Mouse (Mus musculus) brain, embryonic 18.5 days (tissue): Measurements from ENCODE around the gene Calr3.

Experiments
- DNase-seq: peaks from one replicate; pipeline ENCODE4 v3.0.0-alpha.2; 2012; ENCODE audit warnings: low read depth, low spot score

The Calr3 gene

GRCm38 (mm10) chr8:72443338-72443993, at the start of gene Calr3, which contains the start of gene 1700030K09Rik:
Gene Calr3 (minus strand): TSS chr8:72443870.
Gene 1700030K09Rik (plus strand): TSS chr8:72443880.
- peak; percentile 96 for DNase-seq

GRCm38 (mm10) chr8:72493381-72493780, 49.7 kb upstream of the Calr3 start:
- no peak for DNase-seq

- DNase-seq, result peak; percentile 96
Measured at GRCm38 (mm10) chr8:72492622-72493081, 49.0 kb upstream of the Calr3 start.

- no peak for DNase-seq
Measured at GRCm38 (mm10) chr8:72491680-72492621, 48.3 kb upstream of the Calr3 start, which contains the start of gene Slc35e1. Gene Slc35e1 (minus strand): TSS chr8:72492614.

- no peak for DNase-seq
Measured at GRCm38 (mm10) chr8:72491017-72491416, 47.3 kb upstream of the Calr3 start.

GRCm38 (mm10) chr8:72487014-72487413, 43.3 kb upstream of the Calr3 start:
- DNase-seq, result no peak

GRCm38 (mm10) chr8:72485456-72486199, 42.0 kb upstream of the Calr3 start:
- no peak for DNase-seq

- DNase-seq, result peak; percentile 97
Measured at GRCm38 (mm10) chr8:72474826-72475546, 31.3 kb upstream of the Calr3 start, which contains the start of gene Cherp. Gene Cherp (minus strand): TSS chr8:72475226.

- DNase-seq, result no peak
Measured at GRCm38 (mm10) chr8:72470684-72471083, 27.0 kb upstream of the Calr3 start.

- no peak for DNase-seq
Measured at GRCm38 (mm10) chr8:72469984-72470383, 26.3 kb upstream of the Calr3 start.

GRCm38 (mm10) chr8:72469243-72469642, 25.6 kb upstream of the Calr3 start:
- DNase-seq, result no peak

- DNase-seq, result no peak
Measured at GRCm38 (mm10) chr8:72464211-72464610, 20.5 kb upstream of the Calr3 start.

- no peak for DNase-seq
Measured at GRCm38 (mm10) chr8:72459881-72460533, 16.3 kb upstream of the Calr3 start.

GRCm38 (mm10) chr8:72458457-72458856, 14.8 kb upstream of the Calr3 start:
- DNase-seq, result no peak

GRCm38 (mm10) chr8:72457806-72458205, 14.1 kb upstream of the Calr3 start:
- no peak for DNase-seq

GRCm38 (mm10) chr8:72455317-72455716, 11.6 kb upstream of the Calr3 start:
- DNase-seq, result no peak

GRCm38 (mm10) chr8:72453904-72454303, 10.2 kb upstream of the Calr3 start:
- no peak for DNase-seq

GRCm38 (mm10) chr8:72451516-72451915, 7.8 kb upstream of the Calr3 start:
- no peak for DNase-seq

GRCm38 (mm10) chr8:72445071-72445470, 1.4 kb upstream of the Calr3 start:
- no peak for DNase-seq

- no peak for DNase-seq
Measured at GRCm38 (mm10) chr8:72443994-72444350, 302 bp upstream of the Calr3 start.
